Mouse (Mus musculus) limb, embryonic 11.5 days (tissue): ENCODE data around the gene Map3k14. TPM values are rescaled to one million over a fixed set of nuclear protein-coding genes. Genes with fewer than 3 reads are reported as not detected.

Experiments used
- ATAC-seq: fragments of 200-750 bp; cut with Nextera tagmentation; 2 replicates; pipeline ENCODE4 v1.8.0; 2017; ENCODE audit warnings: low read depth; ENCODE audit not compliant: insufficient number of reproducible peaks, low FRiP score, low TSS enrichment
- DNase-seq: peaks from one replicate; pipeline ENCODE4 v3.0.0-alpha.2; 2015; ENCODE audit warnings: low spot score
- H3K27ac ChIP-seq: fragments of 300-500 bp; sonication (generic); replicated peaks from 2 replicates; pipeline ENCODE4 v1.5.1; 2014; ENCODE audit warnings: low read depth, mild to moderate bottlenecking, low read length
- H3K27me3 ChIP-seq: fragments of 300-500 bp; sonication (generic); 2 replicates; pipeline ENCODE4 v1.6.1; 2014; ENCODE audit warnings: mild to moderate bottlenecking, low read length, mixed read lengths; ENCODE audit not compliant: control insufficient read depth, insufficient read depth
- H3K36me3 ChIP-seq: fragments of 300-500 bp; sonication (generic); 2 replicates; pipeline ENCODE4 v1.6.1; 2014; ENCODE audit warnings: mild to moderate bottlenecking, low read length, moderate library complexity, mixed read lengths; ENCODE audit not compliant: control insufficient read depth, insufficient read depth
- H3K4me1 ChIP-seq: fragments of 300-500 bp; sonication (generic); 2 replicates; pipeline ENCODE4 v1.6.1; 2014; ENCODE audit warnings: low read length, mixed read lengths; ENCODE audit not compliant: control insufficient read depth, insufficient read depth
- H3K4me2 ChIP-seq: fragments of 300-500 bp; sonication (generic); 2 replicates; pipeline ENCODE4 v1.6.1; 2014; ENCODE audit warnings: low read depth, mild to moderate bottlenecking, moderate library complexity; ENCODE audit not compliant: severe bottlenecking
- H3K4me3 ChIP-seq: fragments of 300-500 bp; sonication (generic); 2 replicates; pipeline ENCODE4 v1.5.1; 2014; ENCODE audit warnings: low read depth, low read length
- H3K9ac ChIP-seq: fragments of 300-500 bp; sonication (generic); 2 replicates; pipeline ENCODE4 v1.6.1; 2014; ENCODE audit warnings: mild to moderate bottlenecking, low read length
- H3K9me3 ChIP-seq: fragments of 300-500 bp; sonication (generic); 2 replicates; pipeline ENCODE4 v1.6.1; 2016; ENCODE audit warnings: low read length; ENCODE audit not compliant: control insufficient read depth
- WGBS: fragments of 180-500 bp; shearing (Covaris S2); extraction: QIAGEN DNeasy Blood & Tissue Kit; methylation state at CpG from one replicate; pipeline ENCODE4 v1.1.7; 2014; 5-methylcytosine and 5-hydroxymethylcytosine counted together
- polyA plus RNA-seq: library from polyadenylated mRNA; unstranded; fragments of >200 nt; fragmentation: Nextera tagmentation; extraction: Ambion mirVana; gene quantifications from 2 replicates; pipeline ENCODE4 v1.2.1, GENCODE M21; 2014

Gene Map3k14
- polyA plus RNA-seq, 1 experiment from 2014 or later, result 2.3 TPM

- Histone ChIP-seq H3K9ac (no peak overlapping the region), H3K36me3 (no peaks in the 10 kb centered on the region), H3K4me1 (peaks cover 3% of the 10 kb centered on the region; the same call in 1 of the 2 replicates), H3K4me3 (no peak overlapping the region), H3K27ac (no peak overlapping the region), H3K4me2 (no peak overlapping the region), H3K27me3 (no peaks in the 10 kb centered on the region), H3K9me3 (no peaks in the 10 kb centered on the region)
- DNase-seq (no peak), ATAC-seq (no peak)
- WGBS, result 82% methylated on average over 7 of the region's 7 CpGs
Measured at GRCm38 (mm10) chr11:103261671-103262411, 5.4 kb downstream of the Map3k14 start.

GRCm38 (mm10) chr11:103260515-103261192 lies 6.6 kb downstream of the Map3k14 start:
- DNase-seq, result no peak
- Histone ChIP-seq H3K9me3 (no peaks in the 10 kb centered on the region), H3K4me1 (no peaks in the 10 kb centered on the region), H3K36me3 (no peaks in the 10 kb centered on the region), H3K27me3 (no peaks in the 10 kb centered on the region), H3K27ac (no peak overlapping the region), H3K9ac (no peak overlapping the region), H3K4me3 (no peak overlapping the region), H3K4me2 (no peak overlapping the region)
- ATAC-seq, result no peak
- WGBS, result 77% methylated on average over 12 of the region's 12 CpGs

GRCm38 (mm10) chr11:103260034-103260433 lies 7.2 kb downstream of the Map3k14 start:
- 91% methylated on average over 5 of the region's 5 CpGs for WGBS
- no peak overlapping the region for H3K27ac ChIP-seq
- H3K27me3 ChIP-seq, result no peaks in the 10 kb centered on the region
- ATAC-seq, result no peak
- no peaks in the 10 kb centered on the region for H3K4me1 ChIP-seq
- no peak overlapping the region for H3K4me3 ChIP-seq
- no peaks in the 10 kb centered on the region for H3K36me3 ChIP-seq
- no peak for DNase-seq
- H3K4me2 ChIP-seq, result no peak overlapping the region
- H3K9me3 ChIP-seq, result no peaks in the 10 kb centered on the region
- H3K9ac ChIP-seq, result no peak overlapping the region

GRCm38 (mm10) chr11:103257938-103258481 lies 9.3 kb downstream of the Map3k14 start:
- no peak for ATAC-seq
- Histone ChIP-seq H3K27me3 (no peaks in the 10 kb centered on the region), H3K9me3 (no peaks in the 10 kb centered on the region), H3K36me3 (no peaks in the 10 kb centered on the region), H3K4me2 (no peak overlapping the region), H3K4me1 (no peaks in the 10 kb centered on the region), H3K4me3 (no peak overlapping the region), H3K27ac (no peak overlapping the region), H3K9ac (no peak overlapping the region)
- no peak for DNase-seq
- 93% methylated on average over 4 of the region's 4 CpGs for WGBS

GRCm38 (mm10) chr11:103253605-103254004 lies 13.7 kb downstream of the Map3k14 start:
- 78% methylated on average over 5 of the region's 5 CpGs for WGBS
- no peak for DNase-seq
- Histone ChIP-seq H3K27me3 (no peaks in the 10 kb centered on the region), H3K4me1 (no peaks in the 10 kb centered on the region), H3K9me3 (no peaks in the 10 kb centered on the region), H3K27ac (no peak overlapping the region), H3K36me3 (no peaks in the 10 kb centered on the region), H3K4me3 (no peak overlapping the region), H3K9ac (no peak overlapping the region), H3K4me2 (no peak overlapping the region)
- ATAC-seq, result no peak

- no peak for DNase-seq
- Histone ChIP-seq H3K27ac (no peak overlapping the region), H3K4me3 (no peak overlapping the region), H3K4me1 (peaks cover 11% of the 10 kb centered on the region), H3K9ac (no peak overlapping the region), H3K4me2 (no peak overlapping the region), H3K27me3 (no peaks in the 10 kb centered on the region), H3K9me3 (no peaks in the 10 kb centered on the region), H3K36me3 (no peaks in the 10 kb centered on the region)
- 87% methylated on average over 5 of the region's 5 CpGs for WGBS
- ATAC-seq, result no peak
Measured at GRCm38 (mm10) chr11:103252380-103252779, 14.9 kb downstream of the Map3k14 start.

GRCm38 (mm10) chr11:103250324-103250723 lies 16.9 kb downstream of the Map3k14 start:
- Histone ChIP-seq H3K4me3 (no peak overlapping the region), H3K4me1 (peaks cover 11% of the 10 kb centered on the region), H3K27me3 (no peaks in the 10 kb centered on the region), H3K9ac (no peak overlapping the region), H3K27ac (no peak overlapping the region), H3K4me2 (no peak overlapping the region), H3K36me3 (no peaks in the 10 kb centered on the region), H3K9me3 (no peaks in the 10 kb centered on the region)
- ATAC-seq, result no peak
- no peak for DNase-seq
- 96% methylated on average over 3 of the region's 3 CpGs for WGBS

- H3K36me3 ChIP-seq, result no peaks in the 10 kb centered on the region
- no peak overlapping the region for H3K27ac ChIP-seq
- no peaks in the 10 kb centered on the region for H3K9me3 ChIP-seq
- no peak overlapping the region for H3K4me3 ChIP-seq
- peaks cover 11% of the 10 kb centered on the region for H3K4me1 ChIP-seq
- H3K4me2 ChIP-seq, result no peak overlapping the region
- no peaks in the 10 kb centered on the region for H3K27me3 ChIP-seq
- no peak overlapping the region for H3K9ac ChIP-seq
- 76% methylated on average over 6 of the region's 6 CpGs for WGBS
- no peak for DNase-seq
- no peak for ATAC-seq
Measured at GRCm38 (mm10) chr11:103249509-103249908, 17.8 kb downstream of the Map3k14 start.
